Mouse (Mus musculus) adrenal gland, adult (tissue): ENCODE measurements around the gene Auts2.

ENCODE experiments used
- DNase-seq, 2 experiments: peaks; one replicate each; pipeline ENCODE4 v3.0.0; 2022 to 2023; ENCODE audit warnings: low spot score in 1 of 2; ENCODE audit not compliant: inconsistent age in 2 of 2

Auts2 gene

GRCm38 (mm10) chr5:131946801-131947200 lies 596.3 kb downstream of the Auts2 start:
- no peak for DNase-seq

GRCm38 (mm10) chr5:131944761-131945160 lies 598.4 kb downstream of the Auts2 start:
- DNase-seq = no peak

- no peak for DNase-seq
Observed at GRCm38 (mm10) chr5:131928696-131929095, 614.4 kb downstream of the Auts2 start.

- DNase-seq = peak; percentile 17 to 64
Observed at GRCm38 (mm10) chr5:131922759-131923158, 620.4 kb downstream of the Auts2 start.

GRCm38 (mm10) chr5:131922118-131922517 lies 621.0 kb downstream of the Auts2 start:
- no peak for DNase-seq

- DNase-seq = no peak
Observed at GRCm38 (mm10) chr5:131919983-131920777, 623.0 kb downstream of the Auts2 start.

GRCm38 (mm10) chr5:131916791-131917403 lies 626.2 kb downstream of the Auts2 start:
- peak; percentile 18 to 85 for DNase-seq

- DNase-seq = no peak
Observed at GRCm38 (mm10) chr5:131913562-131913961, 629.6 kb downstream of the Auts2 start.

- no peak for DNase-seq
Observed at GRCm38 (mm10) chr5:131912983-131913382, 630.2 kb downstream of the Auts2 start.

- no peak for DNase-seq
Observed at GRCm38 (mm10) chr5:131906313-131906712, 636.8 kb downstream of the Auts2 start.

- no peak for DNase-seq
Observed at GRCm38 (mm10) chr5:131904478-131904877, 638.7 kb downstream of the Auts2 start.

- DNase-seq = peak in 1 of 2 experiments; percentile 45
Observed at GRCm38 (mm10) chr5:131898048-131898638, 645.0 kb downstream of the Auts2 start.

- peak in 1 of 2 experiments; percentile 28 for DNase-seq
Observed at GRCm38 (mm10) chr5:131886636-131887035, 656.5 kb downstream of the Auts2 start.

- peak; percentile 55 to 93 for DNase-seq
Observed at GRCm38 (mm10) chr5:131876569-131876968, 666.6 kb downstream of the Auts2 start.

- DNase-seq = peak; percentile 51 to 78
Observed at GRCm38 (mm10) chr5:131875976-131876375, 667.2 kb downstream of the Auts2 start.

- DNase-seq = no peak
Observed at GRCm38 (mm10) chr5:131873116-131873515, 670.0 kb downstream of the Auts2 start.

GRCm38 (mm10) chr5:131869711-131870499 lies 673.2 kb downstream of the Auts2 start:
- no peak for DNase-seq

- no peak for DNase-seq
Observed at GRCm38 (mm10) chr5:131865200-131865599, 677.9 kb downstream of the Auts2 start.

GRCm38 (mm10) chr5:131857976-131858375 lies 685.2 kb downstream of the Auts2 start:
- DNase-seq = peak; percentile 83 to 88

- DNase-seq = no peak
Observed at GRCm38 (mm10) chr5:131855358-131855757, 687.8 kb downstream of the Auts2 start.
